Mouse (Mus musculus): ENCODE measurements around the gene Chrng. TPM values are rescaled to one million over a fixed set of nuclear protein-coding genes. Genes with fewer than 3 reads are reported as not detected.

Chrng gene
- total RNA-seq (2023), result not detected

DNA sequence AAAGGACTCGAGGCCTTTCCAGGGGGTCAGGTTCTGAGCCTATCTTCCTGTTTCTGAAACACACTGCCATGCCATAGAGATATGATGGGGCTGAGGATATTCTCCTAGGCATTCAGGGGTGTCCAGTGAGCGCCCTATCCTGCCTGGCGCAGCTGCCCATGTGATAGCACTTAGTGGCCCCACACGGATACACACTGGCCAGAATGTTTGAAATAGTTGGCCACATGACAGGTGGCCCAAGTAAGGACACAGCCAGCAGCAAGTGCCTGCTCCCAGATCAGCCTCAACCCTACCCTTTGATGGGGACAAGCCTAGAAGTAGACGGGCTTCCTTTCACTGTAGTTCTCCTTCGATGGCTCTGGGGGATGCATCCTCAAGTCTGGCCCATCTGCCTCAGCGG lies at the start of gene Chrng:
TSS of gene Chrng (plus strand) at position 193 of the 400 bp plus-strand sequence.

DNA sequence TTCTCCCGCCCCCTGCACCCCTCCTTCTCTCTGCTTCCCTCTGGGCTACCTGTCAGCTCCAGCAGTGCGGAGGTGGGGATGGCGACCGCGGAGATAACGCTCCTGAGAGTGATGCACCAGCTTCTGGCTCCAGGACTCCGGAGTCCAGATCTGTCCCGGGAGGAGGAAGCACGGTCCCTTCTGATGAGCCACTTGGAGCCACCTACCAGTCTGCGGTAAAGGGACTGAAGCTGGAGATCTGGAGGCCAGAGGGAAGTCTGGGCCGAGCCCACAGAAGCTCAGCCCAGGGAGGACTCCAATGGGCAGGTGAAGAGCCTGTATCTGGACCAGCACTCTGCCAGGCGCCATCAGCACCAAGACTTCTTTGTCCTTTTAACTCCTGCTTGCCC lies 48.3 kb upstream of the Chrng start, which contains the start of gene Ecel1:
TSS of gene Ecel1 (minus strand) at position 323 of the 389 bp plus-strand sequence.

DNA sequence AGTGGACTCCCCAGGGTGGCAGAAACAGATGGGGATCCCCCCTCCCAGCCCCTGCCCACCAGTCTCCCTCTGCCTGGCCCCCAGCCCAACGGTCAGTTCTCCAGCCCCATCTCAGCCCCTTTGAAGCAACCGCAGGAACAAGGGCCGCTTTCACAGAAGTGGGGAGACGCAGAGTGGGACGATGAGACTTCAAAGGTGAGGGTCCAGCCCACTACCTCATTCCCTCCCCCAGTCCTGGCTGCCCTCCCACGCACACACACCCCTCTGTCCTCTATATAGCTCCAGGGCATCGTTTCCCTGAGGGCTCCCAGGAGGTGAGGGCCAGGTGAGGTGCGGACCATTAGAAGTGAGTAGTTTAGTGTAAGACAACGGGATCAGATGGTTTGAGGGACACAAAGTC lies 21.4 kb upstream of the Chrng start, which contains the start of gene Prss56:
TSS of gene Prss56 (plus strand) at position 301 of the 400 bp plus-strand sequence.

DNA sequence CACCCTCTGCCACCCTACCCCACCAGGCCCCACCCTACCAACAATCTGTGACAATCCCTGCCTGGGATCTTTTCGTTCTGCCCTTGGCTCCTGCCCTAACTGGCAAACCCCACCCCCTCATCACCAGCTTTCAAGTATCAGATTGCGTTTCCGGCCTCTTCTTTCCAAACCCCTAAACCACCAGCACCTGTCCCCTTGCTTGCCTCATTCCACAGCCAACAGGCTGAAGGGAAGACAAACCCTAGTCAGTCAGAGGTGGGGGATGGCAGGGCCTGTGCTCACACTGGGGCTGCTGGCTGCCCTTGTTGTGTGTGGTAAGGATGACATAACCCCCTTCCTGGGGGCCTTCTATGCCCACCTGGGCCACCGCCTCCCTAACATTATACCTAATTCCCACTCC lies 14.0 kb upstream of the Chrng start, which contains the start of gene Chrnd:
TSS of gene Chrnd (plus strand) at position 179 of the 400 bp plus-strand sequence.

DNA sequence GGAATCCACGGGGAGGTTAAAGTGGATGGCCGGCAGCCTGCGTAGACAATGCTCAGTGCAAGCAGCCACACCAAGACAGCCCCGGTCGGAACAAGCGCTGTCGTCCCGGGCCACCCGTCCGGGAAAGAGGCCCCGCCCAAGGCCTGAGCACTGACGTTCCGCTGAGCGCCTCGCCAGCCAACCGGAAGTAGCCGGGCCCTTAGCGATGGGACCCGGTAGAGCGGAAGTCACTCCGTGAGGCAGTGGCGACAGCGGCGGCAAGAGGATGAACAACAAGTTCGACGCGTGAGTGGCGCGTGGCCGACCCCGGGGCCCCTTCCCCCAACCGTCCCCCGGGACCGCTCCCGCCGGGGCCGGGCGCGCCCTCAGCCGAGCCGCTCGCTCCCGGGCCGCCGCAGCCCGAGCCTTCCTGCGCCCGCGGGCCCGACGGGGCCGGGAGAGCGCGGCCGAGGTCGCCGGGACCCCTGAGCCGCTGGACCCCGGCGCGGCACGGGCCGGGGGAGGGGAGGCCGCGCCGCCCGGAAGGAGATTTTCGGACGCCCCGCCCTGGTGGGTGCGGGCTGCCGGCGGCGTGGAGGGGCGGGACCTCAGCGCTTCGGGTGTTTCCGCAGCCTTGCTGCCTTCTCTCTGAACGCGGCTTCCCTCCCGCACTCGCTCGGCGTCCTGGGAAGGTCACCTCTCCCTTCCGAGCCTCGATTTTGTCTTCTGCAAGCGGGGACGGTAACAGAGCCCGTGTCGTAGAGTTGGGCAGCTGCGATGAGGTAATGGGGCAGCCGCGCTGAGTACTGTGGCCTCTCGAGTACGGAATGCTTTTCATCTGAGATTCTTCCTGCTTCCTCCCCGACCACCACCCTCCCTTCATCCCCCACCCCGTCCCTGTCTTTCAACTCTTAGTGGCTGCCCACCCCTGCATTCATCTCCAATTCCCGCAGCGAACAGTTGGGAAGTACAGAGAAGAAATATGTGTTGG lies 9.6 kb downstream of the Chrng start, which contains the start of gene Eif4e2:
TSS of gene Eif4e2 (plus strand) at position 180 of the 970 bp plus-strand sequence.

Other genes starting within 250 kb of the Chrng start
- not detected for gene Alppl2, start 114.7 kb upstream of the Chrng start, total RNA-seq (2023)
- not detected for gene Alpi, start 103.1 kb upstream of the Chrng start, total RNA-seq (2023)
- not detected for gene Akp3, start 79.7 kb upstream of the Chrng start, total RNA-seq (2023)
- gene Ecel1, start 48.1 kb upstream of the Chrng start, total RNA-seq (2023), result not detected
- gene Prss56, start 21.3 kb upstream of the Chrng start, total RNA-seq (2023), result not detected
- not detected for gene Chrnd, start 14.1 kb upstream of the Chrng start, total RNA-seq (2023)
- 100 to 1,000 TPM; 108 to 116 TPM for gene Eif4e2, start 9.3 kb downstream of the Chrng start, total RNA-seq (2023)
- gene Efhd1, start 59.7 kb downstream of the Chrng start, total RNA-seq (2023), result not detected
- 10 to 100 TPM; 73.9 to 97.9 TPM for gene Gigyf2, start 122.3 kb downstream of the Chrng start, total RNA-seq (2023)
- not detected for gene Kcnj13, start 190.1 kb downstream of the Chrng start, total RNA-seq (2023)

Data from monocyte, adult 59 days (primary cell).